Mouse (Mus musculus) testis, postnatal 14 days (tissue): ENCODE measurements around the gene Utp15.

Experiments
- DNase-seq: peaks from one replicate; pipeline ENCODE4 v3.0.0; 2021; ENCODE audit warnings: low spot score

Gene Utp15

DNA sequence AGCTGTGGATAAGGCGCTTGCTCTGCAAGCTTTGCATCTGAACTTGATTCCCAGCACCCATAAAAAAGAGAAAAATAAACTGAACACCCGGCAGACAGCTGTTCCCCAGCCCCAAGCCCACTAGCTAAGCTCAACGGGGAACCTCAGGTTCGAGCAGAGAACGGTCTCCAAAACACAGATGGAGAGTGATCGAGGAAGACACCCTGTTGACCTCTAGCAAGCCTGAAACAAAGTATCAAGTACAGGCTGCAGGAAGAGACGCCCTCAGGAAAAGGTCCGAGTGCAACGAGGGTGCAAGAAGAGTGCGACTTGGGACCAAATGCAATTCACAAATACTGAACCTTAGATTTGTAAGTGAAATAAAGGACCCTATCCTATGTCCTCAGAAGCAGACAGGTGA lies 13.2 kb downstream of the Utp15 start:
- peak; percentile 52 for DNase-seq

- no peak for DNase-seq
Observed at GRCm38 (mm10) chr13:98245386-98245785, 17.5 kb downstream of the Utp15 start.

- DNase-seq: no peak
Observed at GRCm38 (mm10) chr13:98244571-98245350, 18.1 kb downstream of the Utp15 start.

GRCm38 (mm10) chr13:98241531-98242282 lies 21.1 kb downstream of the Utp15 start:
- DNase-seq: no peak

- DNase-seq: peak; percentile 43
Observed at GRCm38 (mm10) chr13:98239978-98240641, 22.7 kb downstream of the Utp15 start.

DNA sequence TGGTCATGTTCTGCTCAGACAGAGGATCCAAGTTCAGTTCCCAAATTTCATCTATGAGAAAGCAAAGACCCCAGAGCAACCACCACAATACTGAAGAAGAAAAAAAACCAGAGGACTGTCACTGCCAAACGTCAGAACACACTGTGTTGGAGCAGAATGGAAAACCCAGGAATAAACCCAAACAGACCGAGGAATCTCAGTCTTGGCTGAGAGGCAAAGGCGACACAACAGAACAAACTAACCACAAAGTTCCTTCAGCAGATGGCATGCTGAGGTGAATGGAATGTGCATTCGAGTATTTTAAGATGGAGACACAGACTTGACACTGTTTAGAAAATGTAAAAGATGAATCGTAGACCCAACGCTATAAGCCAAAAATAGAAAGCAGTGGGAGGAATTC lies 27.4 kb downstream of the Utp15 start:
- no peak for DNase-seq

DNA sequence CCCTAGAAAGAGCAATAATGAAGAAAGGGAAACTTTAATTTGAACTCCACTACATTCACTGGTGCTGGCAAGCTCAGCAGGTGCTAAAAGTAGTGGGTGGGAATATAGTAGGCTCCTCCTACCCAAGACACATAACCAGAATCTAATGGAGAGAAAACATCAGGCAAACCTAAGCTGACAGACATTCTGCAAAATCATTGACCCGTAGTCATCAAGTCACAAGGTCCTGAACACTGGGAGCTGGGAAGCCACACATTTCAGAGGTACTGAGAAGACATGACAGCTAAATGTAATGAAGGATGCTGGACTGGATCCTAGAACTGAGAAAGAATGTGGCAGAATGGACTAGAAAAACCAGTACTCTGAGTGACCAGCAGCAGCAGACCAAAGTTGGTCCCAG lies 32.3 kb downstream of the Utp15 start:
- DNase-seq: no peak

DNA sequence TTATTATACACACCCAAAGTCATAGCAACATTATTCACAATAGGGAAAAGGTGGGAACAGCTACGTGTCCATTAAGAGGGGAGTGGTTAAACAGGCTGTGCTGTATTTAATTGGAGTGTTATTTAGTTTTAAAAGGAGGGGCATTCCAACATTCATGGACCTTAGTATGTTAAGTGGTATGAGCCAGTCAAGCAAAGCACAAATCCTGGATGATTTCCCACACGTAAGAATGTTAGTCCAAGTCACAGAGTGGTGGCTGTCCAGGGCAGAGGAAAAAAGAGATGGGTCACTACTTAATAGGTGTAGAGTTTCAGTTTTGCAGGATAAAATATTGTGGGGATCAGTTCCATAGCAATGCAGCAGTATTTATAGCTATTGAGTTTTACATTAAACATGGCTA lies 36.6 kb downstream of the Utp15 start:
- DNase-seq: no peak

GRCm38 (mm10) chr13:98222848-98223247 lies 40.0 kb downstream of the Utp15 start:
- DNase-seq: no peak

- no peak for DNase-seq
Observed at GRCm38 (mm10) chr13:98210137-98210536, 52.7 kb downstream of the Utp15 start.

DNA sequence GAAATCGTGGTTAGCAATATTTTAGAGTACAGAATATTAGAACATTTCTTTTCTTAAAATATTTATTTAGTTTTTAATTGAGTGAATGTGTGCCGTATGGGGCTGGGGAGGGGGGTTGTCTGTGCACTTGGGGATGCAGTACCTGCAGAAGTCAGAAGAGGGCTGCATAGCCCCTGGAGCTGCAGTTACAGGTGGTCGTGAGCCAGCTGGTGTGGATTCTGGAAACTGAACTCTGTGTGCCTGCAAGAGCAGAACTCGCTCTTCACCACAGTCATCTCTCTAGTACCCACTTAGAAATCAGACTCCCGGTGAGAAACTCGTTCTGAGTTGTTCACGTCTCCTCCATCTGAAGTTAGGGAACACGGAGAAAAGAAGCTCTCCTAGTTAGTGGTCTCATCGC lies 54.0 kb downstream of the Utp15 start:
- no peak for DNase-seq

- DNase-seq: no peak
Observed at GRCm38 (mm10) chr13:98206546-98206870, 56.3 kb downstream of the Utp15 start.

- DNase-seq: peak; percentile 40
Observed at GRCm38 (mm10) chr13:98205771-98206545, 56.9 kb downstream of the Utp15 start, which contains the start of gene Arhgef28. Gene Arhgef28, minus strand, starts transcription at chr13:98206439.

DNA sequence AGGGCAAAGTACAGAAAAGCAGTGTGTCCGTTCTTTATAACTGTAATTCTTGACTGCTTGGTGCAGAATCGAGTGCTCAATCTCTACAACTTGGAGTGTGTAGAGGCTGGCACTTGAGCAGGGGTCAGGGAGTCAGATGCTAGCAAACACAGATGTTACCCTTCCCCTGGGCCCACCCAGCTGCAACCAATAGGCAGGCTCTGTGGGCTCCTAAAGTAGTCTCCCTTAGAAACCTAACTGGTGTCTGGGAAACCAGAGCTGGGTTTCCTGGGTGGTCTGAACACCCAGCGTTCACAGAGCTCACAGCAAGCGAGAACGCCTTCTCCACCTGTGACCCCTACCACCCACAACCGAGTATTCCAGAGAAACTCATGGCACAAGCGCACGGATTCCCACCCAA lies 57.7 kb downstream of the Utp15 start:
- no peak for DNase-seq

DNA sequence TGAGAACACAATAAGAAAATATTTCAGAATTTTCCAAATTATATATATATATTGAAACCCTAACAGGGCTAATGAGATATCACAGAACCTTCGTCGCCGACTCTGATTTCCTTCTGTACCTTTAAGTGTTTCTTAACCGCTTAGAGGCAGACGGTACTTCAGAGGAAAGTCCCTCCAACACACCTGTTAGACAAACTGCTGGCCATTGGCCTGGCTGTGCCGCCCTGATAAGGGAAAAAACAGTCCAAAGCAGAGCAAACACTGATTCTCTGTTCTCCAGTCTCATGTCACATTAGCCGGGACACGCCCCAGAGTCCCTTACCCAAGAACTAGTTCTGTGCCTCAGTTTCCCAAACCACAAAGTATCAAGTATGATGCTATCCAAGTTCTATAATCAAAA lies 58.5 kb downstream of the Utp15 start:
- no peak for DNase-seq

DNA sequence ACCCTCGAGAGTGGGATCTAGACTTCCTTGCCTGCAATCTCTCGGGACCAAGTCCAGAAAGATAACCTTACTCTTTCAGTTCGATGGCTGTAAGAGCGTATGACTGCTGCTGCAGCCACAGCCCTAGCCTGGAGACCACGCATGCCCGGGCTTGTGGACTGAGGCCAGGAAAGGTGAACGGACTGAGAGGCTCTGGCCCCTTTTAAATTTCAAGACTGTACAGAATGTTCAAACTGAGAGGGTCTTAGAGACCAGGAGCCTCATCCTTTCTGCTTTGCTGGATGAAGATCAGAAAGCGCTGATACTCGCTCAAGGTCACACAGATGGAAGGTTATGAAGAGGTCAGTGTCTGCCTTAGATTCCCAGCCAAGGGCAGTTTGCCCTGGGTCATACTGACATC lies 61.4 kb downstream of the Utp15 start:
- no peak for DNase-seq
